Mouse (Mus musculus) thymus, postnatal 14 days (tissue): ENCODE data around the gene Hmga1b.
"Not testable (repeated sequence)": the region's sequence is repeated elsewhere in the genome, so short reads cannot be mapped to it uniquely, and the experiment has no call there.

ENCODE experiments used
- DNase-seq: peaks from one replicate; pipeline ENCODE4 v3.0.0; 2021

Gene Hmga1b

DNA sequence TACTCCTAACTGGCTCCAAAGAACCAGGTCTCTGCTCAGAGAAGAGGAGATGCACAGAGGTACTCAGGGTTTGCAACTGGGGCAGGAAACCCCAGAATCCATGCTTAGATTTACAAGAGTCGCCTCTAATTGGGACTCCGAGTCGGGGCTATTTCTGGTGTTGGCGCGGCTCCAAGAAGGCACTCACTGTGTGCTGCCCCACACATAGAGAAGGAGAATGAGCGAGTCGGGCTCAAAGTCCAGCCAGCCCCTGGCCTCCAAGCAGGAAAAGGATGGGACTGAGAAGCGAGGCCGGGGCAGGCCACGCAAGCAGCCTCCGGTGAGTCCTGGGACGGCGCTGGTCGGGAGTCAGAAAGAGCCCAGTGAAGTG lies at the start of gene Hmga1b:
Hmga1b (plus strand) TSS at position 123 of the 370 bp plus-strand sequence.
- not testable (repeated sequence) for DNase-seq

DNA sequence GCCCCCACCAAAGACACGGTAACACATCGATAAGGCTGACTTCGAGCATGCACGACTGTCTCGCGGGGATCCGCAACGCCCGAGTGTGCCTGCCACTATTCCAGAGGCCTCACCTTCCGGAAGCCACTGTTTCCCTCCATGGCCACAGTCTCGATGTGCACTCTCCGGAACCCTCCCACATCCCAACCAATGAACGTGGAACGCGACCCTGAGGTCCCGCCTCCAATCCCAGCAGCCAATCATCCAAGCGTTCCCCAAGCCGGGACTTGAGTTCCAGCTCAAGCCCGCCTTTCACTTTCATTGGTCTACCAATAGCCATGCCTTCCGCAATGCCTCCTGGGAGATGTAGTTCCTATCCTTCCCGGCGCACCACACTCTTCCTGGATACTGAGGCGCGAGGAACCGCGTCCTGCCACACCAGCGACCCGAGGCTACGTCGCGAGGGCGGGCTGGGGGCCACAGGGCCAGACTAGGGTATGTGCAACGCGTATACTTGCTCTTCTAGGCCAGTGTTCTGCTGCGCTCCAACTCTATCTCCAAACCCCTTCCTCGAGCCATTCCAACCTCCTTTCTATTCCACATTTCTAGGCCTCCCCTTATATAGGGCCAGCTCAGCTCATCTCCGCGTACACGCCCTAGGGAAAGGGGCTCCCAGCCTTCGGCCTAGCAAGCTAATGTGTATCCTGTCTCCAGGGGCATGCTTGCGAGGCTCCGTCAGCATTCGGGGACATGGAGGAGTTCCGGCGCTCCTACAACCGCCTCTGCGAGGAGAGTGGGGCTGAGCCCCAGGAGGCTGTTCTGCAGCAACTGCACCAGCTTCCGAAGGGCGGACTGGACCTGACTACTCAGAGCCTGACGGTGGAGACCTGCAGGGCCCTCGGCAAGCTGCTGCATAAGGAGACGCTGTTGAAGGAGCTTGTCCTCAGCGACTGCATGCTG lies 48.7 kb upstream of the Hmga1b start, which contains the start of the genes Cenpx and Lrrc45:
Cenpx (minus strand) TSS at position 159 of the 939 bp plus-strand sequence.
Lrrc45 (plus strand) TSS at position 346 of the 939 bp plus-strand sequence.
- peak; percentile 97 for DNase-seq

DNA sequence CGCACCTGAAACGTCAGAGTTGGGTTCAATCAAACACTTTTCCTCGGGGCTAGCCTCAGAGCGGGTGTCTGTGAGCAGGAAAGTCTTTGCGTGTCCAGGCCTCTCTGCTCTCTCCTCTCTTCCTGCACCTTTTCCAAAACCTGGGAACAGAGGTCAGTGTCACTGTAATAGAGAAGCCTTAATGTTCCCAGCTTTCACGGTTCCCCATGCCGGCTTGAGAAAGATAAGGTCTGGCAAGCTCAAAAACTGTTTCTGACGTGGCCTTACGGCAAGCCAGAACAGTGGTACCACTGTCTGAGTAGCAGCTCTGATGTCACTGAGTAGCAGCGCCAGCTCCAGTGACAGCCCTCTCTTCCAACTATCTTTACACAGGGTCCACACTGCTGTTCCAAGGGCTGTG lies 48.0 kb upstream of the Hmga1b start:
- no peak for DNase-seq

DNA sequence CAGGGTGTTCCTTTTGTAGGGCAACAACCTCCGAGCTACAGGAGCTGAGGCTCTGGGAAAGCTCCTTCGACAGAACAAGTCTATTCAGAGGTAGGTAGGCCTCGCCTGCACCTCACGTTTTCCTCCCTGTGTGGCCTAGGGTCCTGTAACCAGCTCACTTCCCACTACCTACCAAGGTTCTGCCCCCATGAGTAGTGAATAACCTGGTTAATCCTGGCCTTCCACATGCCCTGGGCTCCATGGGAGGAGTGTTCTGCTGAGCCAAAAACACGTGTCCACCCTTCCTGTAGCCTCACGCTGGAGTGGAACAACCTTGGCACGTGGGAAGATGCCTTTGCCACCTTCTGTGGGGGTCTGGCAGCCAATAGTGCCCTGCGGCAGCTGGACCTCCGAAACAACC lies 47.5 kb upstream of the Hmga1b start:
- no peak for DNase-seq

DNA sequence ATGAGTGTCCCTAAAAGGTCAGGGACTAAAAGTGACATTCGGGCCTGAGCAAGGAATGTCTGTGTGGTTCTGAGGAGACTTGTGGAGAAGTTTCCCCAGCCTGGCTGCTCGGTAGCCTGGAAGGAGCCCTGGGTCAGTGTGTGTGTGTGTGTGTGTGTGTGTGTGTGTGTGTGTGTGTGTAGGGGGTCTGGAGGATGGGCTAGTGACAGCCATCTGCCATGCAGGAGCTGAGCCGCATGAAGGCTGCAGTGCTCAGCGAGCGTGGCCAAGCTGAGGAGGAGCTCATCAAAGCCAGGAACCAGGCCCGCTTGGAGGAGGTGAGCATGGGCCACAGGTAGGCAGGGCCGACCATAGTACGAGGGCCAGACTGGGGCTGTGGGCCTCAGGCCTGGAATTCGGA lies 43.4 kb upstream of the Hmga1b start:
- no peak for DNase-seq

DNA sequence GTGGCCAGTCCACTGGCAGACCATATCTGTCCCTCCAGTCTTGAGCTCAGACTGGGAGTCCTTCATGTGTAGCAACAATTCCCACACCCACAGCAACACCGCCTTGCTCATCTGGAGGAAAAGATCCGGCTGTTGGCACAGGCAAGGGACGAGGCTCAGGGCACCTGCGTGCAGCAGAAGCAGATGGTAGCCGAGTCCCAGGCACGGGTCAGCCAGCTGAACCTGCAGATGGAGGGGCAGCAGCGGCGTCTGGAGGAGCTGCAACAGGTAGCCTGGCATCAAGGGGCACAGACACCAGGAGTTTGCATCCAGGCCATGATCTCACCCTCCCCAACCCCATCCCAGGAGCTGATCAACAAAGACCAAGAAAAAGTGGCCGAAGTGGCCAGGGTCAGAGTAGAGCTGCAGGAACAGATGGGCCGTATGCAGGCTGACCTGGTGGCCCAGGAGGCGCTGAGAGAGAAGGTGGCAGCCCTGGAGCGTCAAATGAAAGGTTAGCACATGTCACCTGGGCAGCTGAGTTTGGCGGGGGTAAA lies 42.7 kb upstream of the Hmga1b start:
- no peak for DNase-seq

DNA sequence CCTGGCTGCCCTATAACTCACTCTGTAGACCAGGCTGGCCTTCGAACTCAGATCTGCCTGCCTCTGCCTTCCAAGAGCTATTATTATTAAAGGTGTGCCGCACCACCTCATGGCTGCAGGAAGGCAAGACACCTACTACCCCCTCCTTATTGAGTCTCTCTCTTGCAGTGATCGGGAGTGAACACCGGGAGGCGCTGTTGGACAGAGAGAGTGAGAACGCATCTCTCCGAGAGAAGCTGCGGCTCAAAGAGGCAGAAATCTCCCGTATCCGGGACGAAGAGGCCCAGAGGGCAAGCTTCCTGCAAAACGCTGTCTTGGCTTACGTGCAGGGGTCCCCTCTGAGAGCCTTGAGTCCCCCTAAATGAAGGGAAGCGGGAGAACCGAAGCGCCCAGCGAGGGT lies 42.1 kb upstream of the Hmga1b start:
- peak; percentile 94 for DNase-seq

DNA sequence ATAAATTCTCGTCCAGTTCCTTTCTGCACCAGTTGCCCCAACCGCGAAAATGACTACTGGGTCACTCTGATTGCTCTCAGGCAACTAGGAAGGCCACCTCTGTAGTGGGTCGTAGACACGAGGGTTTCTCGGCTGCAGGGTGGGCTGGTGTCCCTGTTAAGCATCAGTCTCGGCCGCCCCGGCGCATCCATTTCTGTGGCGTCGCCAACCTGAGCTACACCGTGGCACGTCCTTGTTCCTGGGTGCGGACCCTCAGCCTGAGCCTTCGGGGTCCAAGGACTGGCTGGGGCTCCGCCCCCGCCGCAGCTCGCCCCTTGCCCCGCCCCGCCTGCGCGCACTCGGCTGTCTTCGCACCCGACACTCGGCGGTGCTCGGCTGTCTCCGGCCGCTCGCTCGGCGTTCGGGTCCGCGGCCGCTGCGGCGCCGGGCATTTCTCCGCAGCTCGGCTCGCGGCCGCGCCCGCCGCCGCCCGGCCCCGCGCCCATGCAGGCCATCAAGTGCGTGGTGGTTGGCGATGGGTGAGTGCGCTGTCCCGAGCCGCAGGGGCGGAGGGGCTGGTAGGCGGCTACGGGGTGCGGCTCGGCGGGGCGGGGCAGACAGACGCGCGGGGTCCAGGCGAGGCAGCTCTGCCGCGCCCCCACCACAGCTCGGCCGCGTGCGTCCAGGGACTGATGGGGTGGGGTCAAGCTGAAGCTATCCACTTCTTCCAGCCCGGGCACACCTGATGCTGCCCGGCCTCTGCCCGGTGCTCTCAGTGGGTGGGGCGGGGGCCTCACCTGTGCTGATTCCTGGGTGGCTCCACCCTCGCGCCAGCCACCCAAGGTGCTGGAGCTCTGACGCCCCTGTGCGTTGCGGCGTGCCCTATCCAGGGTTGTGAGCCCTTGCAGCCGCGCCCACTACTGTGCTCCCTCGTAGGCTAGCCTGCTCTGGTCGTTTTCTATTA lies 41.2 kb upstream of the Hmga1b start, which contains the start of gene Rac3:
Rac3 (plus strand) TSS at position 347 of the 943 bp plus-strand sequence.
- DNase-seq = peak; percentile 71

DNA sequence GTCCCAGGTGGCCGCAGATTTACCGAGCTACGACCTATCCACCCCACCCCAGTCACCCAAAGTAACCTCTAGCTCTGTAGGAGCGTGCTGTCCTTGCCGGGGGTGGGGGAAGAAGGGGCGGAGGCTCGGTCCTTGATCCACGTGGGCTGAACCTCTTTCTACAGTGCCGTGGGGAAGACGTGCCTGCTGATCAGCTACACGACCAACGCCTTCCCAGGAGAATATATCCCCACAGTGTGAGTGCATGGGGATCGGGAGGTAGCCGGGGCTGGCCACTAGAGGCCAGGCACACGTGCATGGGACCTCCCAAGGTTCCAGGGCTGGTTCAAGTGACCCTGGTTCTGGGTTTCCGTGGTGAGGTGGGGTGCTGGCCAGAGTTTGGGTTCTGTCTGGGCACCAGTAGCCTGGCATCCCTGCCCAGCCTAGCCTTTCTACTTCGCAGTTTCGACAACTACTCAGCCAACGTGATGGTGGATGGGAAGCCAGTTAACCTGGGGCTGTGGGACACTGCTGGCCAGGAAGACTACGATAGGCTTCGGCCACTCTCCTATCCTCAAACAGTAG lies 40.4 kb upstream of the Hmga1b start:
- DNase-seq = no peak

DNA sequence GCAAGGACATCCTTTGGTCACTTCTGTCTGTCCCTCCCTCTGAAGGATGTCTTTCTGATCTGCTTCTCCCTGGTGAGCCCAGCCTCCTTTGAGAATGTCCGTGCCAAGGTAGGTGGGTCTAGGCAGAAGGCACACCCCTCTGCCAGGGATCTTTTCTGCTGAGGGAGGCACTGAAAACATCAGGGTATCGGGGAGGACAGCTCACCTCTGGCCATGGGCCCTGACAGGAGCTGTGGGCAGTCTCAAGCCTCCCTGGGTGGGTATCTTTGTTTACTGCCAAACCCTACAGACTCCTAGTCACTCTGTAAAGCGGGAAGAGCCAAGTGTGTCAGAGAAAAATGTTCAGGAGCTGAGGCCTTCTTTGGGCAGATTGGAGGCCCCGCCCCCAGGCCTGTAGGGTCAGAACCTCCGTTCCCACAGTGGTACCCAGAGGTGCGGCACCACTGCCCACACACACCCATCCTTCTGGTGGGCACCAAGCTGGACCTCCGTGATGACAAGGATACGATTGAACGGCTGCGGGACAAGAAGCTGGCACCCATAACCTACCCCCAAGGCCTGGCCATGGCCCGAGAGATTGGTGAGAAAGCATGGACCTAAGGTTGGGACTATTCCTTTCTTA lies 39.7 kb upstream of the Hmga1b start:
- no peak for DNase-seq

DNA sequence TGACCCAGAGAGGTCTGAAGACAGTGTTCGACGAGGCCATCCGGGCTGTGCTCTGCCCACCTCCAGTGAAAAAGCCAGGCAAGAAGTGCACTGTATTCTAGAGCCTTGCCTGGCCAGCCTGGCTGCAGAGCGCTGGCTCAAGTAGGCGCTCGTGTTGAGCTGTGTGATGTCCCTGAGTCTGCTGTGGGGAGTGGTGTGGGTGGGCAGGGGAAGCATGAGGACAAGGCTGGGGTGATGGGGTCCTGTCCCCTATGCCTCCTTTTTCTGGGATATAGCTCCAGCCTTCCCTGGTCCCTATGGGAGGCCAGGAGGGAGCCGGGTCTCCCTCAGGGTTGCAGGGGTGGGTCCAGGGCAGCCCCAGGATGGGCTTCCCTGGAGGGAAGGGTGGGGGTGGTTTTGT lies 39.1 kb upstream of the Hmga1b start:
- DNase-seq = no peak

DNA sequence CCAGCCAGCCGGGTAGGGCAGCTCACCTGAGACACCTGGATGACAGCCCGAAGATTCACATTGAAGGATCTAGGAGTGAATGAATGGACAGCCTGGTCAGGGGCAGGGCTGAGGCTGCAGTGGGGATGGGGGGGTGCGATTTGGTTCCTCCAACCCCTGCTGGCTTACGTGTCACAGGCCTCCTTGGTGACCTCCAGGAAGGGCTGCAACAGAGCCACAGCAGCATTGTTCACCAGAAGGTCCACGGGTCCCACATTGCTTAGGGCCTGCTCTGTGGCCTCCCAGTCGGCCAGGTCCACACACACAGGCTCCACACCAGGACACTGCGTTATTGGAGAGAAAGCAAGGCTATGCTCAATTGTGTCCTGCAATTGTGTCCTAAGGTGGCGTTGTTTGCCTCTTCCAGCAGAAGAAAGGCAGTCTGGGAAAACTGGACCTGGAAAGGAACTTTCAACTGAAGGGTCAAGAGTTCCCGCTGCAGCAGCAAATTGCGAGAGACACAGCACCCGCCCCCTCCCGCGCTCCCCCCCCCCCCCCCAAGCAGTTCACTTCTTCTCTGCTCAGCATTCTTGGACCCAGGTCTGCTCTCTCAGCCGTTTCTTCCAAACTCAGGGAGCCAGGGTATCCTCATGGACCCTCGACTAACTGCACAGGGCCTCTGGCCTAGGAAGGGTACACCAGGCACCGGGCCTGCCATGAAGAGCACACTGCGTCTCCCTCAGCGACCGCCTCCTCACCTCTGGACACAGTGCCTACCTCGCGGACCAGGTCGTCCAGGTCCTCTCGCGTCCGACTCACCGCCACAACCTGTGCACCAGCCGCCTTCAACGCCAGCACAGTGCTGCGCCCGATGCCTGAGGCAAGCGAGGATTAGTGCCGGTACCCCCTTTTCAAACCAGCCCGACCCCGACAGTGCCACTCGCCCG lies 36.1 kb upstream of the Hmga1b start:
- no peak for DNase-seq

DNA sequence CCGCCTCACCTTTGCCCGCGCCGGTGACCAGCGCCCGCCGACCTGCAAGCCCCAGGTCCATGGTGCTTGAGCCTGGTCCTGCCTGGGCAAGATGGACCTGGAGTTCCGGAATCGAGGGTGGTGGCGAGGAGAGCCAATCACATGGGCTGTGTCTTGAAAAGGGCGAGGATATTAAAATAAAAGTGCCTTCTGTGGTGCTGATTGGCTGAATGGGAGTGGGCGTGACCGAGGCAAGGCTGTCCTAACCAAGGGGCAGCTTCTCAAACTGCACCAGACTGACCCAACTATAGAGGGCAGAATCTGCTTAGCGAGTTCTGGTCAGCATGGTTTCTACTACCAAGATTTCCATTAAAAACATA lies 35.4 kb upstream of the Hmga1b start, which contains the start of gene Dcxr:
Dcxr (minus strand) TSS at position 113 of the 359 bp plus-strand sequence.
- no peak for DNase-seq

DNA sequence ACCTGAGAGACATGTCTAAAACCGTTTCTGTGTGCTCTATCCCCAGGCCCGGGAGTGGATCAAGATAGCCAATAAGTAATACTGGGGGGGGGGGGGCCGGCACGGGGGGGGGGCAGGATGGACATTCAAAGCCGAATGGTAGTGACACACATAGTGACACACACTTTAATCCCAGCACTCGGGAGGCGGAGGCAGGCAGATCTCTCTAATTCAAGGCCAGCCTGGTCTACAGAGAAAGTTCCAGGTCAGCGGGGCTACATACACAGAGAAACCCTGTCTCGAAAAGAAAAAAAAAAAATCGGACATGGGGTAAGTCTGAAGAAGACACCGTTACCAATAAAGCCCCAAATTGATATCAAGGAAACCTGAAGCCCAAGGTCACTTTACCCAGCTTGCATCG lies 35.0 kb upstream of the Hmga1b start:
- DNase-seq = no peak

DNA sequence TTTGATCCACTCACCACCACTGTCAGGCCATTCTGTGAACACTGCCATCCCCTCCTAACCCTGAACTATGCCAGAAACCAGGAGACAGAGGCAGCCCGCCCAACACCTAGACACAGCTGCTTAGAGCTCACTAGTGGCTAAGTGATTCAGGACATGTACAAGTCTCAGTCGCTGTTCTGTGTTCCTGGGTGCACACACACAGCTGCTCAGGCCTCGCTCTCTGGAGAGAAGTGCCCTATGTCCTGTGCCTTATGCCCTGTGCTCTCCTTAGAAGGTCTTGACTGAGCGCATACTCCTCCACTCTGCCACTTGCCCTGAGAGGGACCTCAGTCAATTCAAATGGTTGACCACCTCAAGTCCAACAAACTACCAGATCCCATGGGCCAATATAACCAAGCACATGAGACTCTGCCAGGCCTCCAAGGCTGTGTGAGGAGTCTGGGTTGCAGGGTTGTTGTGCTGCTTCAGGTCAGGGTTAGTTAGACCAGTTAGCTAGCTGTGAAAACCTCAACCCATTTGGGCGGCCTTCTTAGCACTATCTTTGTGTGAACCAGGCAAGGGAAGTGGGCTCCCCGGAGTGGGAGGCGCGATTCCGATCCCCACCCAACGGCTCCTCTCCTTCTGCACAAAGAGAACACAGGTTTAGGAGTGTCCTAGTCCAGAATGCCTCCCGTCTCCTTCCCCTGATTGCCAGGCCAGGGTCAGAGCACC lies 33.9 kb upstream of the Hmga1b start:
- no peak for DNase-seq

DNA sequence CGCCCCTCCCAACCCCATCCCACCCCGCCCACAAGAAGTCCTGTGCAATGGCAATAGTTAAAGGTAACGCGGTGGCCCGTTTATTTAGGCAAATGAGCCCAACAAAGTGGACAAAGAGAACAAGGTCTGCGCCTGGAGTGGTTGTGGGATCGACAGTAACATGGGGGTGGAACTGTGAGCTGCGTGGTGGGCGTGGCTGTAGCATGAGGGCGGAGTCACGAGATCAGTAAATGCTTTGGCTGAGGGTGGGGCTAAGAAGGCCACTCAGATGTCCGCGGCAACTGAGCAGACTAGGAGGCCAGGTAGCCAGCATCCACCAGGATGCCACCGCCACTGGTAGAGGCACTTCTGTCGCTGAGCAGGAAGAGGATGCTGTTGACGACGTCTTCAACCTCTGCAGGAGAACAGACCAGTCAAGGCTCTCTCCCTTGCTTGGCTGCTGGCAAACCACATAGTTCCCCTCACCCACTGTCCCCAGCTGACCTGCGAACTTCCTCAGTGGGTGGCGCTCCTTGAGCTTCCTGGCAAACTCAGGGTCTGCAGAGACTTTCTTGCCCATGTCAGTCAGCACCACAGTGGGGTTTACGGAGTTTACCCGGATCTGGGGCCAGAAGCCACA lies 33.1 kb upstream of the Hmga1b start:
- DNase-seq = not testable (repeated sequence)

DNA sequence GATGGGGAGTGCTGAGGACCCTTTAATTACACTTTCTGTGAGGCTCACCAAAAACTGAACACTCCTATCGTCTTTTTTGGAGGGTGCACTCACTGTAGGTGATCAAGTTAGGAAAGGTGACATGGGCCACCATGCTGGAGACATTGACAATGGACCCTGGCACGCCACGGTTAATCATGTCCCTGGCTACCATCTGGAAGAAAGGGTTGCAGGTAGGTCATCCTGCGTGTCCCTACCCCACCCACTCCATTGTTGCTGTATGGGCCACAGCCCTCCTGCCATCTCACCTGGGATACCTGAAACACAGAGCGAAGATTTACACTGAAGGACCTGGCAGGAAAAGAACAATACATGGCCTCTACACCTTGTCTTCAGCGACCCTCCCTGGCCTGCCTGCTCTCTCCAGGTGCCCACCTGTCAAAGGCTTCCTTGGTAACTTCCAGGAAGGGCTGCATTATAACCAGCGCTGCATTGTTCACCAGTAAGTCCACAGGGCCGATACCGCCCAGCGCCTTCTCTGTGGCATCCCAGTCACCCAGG lies 32.2 kb upstream of the Hmga1b start:
- no peak for DNase-seq

DNA sequence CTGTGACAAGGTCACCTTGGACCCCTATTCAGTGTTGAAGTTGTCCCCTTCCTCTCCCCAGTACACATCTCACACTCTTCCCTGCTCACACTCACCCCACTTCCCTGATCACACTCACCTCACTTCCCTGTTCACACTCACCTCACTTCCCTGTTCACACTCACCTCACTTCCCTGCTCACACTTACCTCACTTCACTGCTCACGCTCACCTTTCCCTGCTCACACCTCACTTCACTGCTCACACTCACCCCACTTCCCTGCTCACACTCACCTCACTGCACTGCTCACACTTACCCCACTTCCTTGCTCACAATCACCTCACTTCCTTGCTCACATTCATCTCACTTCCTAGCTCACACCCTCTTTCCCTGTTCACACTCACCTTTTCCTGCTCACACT lies 31.2 kb upstream of the Hmga1b start:
- DNase-seq = no peak

DNA sequence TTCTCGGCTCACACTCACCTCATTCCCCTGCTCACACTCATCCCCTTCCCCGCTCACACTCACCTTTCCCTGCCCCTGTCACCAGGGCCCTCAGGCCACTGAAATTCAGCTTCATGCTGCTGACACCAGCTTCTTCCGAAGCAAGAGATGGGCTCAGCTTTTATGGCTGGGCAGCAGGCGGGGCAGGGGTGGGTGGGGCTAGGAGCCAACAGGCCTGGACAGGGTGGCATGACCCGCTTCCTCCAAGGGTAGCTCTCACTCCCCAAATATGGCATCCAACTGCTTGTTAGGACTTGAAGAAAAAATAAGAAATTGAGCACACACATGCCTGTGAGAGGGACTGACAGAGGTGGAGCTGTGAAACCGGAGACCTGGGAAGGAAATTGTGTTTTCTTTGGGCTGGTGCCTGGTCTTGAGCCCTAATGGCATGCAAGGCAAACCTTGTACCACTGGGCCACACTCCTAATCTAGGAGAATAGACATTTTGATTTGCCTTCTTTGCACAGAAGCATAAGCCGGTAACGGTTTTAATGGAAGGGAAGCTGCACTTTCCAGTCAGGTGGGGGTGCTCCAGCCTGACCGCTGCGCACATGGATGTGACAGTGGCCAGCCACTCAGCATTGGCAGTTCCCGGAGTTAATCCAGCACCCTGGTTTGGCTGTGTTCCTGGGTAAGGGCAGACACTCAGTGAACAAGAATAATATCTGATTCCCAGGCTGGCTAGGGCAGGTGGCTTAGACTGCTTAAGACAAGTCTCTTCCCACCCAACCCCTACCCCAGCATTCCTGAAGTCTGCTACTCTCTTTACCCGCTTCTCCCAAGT lies 30.5 kb upstream of the Hmga1b start, which contains the start of gene Cbr2:
Cbr2 (minus strand) TSS at position 257 of the 823 bp plus-strand sequence.
- no peak for DNase-seq
